Mouse (Mus musculus) urinary bladder, postnatal 25 days (tissue): ENCODE data around the gene Rnf114.

Source experiments
- DNase-seq: peaks from one replicate; pipeline ENCODE4 v3.0.0; 2022; ENCODE audit warnings: low spot score

Gene Rnf114

GRCm38 (mm10) chr2:167540477-167541110, 48.1 kb downstream of the Rnf114 start:
- DNase-seq = no peak

GRCm38 (mm10) chr2:167541324-167541723, 48.9 kb downstream of the Rnf114 start:
- no peak for DNase-seq

GRCm38 (mm10) chr2:167541761-167542160, 49.3 kb downstream of the Rnf114 start:
- no peak for DNase-seq

GRCm38 (mm10) chr2:167542361-167542760, 49.9 kb downstream of the Rnf114 start:
- DNase-seq = no peak

- peak; percentile 32 for DNase-seq
Measured at GRCm38 (mm10) chr2:167543121-167544003, 50.9 kb downstream of the Rnf114 start.

- DNase-seq = no peak
Measured at GRCm38 (mm10) chr2:167544004-167544356, 51.5 kb downstream of the Rnf114 start.

- no peak for DNase-seq
Measured at GRCm38 (mm10) chr2:167544456-167544855, 52.0 kb downstream of the Rnf114 start.

- no peak for DNase-seq
Measured at GRCm38 (mm10) chr2:167546447-167547195, 54.2 kb downstream of the Rnf114 start.

- no peak for DNase-seq
Measured at GRCm38 (mm10) chr2:167547444-167547843, 55.0 kb downstream of the Rnf114 start.

- no peak for DNase-seq
Measured at GRCm38 (mm10) chr2:167548961-167549360, 56.5 kb downstream of the Rnf114 start.

GRCm38 (mm10) chr2:167550341-167550854, 58.0 kb downstream of the Rnf114 start:
- no peak for DNase-seq

- no peak for DNase-seq
Measured at GRCm38 (mm10) chr2:167551342-167551920, 59.0 kb downstream of the Rnf114 start.

GRCm38 (mm10) chr2:167552292-167552691, 59.8 kb downstream of the Rnf114 start:
- DNase-seq = no peak

GRCm38 (mm10) chr2:167552927-167553402, 60.5 kb downstream of the Rnf114 start:
- DNase-seq = no peak

GRCm38 (mm10) chr2:167555766-167556165, 63.3 kb downstream of the Rnf114 start:
- no peak for DNase-seq

- no peak for DNase-seq
Measured at GRCm38 (mm10) chr2:167559413-167559812, 67.0 kb downstream of the Rnf114 start.

GRCm38 (mm10) chr2:167562101-167562500, 69.7 kb downstream of the Rnf114 start:
- DNase-seq = no peak

GRCm38 (mm10) chr2:167563035-167563434, 70.6 kb downstream of the Rnf114 start:
- DNase-seq = no peak

- DNase-seq = no peak
Measured at GRCm38 (mm10) chr2:167563703-167564102, 71.3 kb downstream of the Rnf114 start.

GRCm38 (mm10) chr2:167564551-167565311, 72.3 kb downstream of the Rnf114 start:
- DNase-seq = no peak

GRCm38 (mm10) chr2:167565312-167565656, 72.8 kb downstream of the Rnf114 start:
- no peak for DNase-seq
